Mouse (Mus musculus) testis, postnatal 10 days (tissue): Measurements from ENCODE around the gene Olfr555.
A peak's percentile ranks its signal among the peaks of the same experiment; 100 is the strongest.
"Not testable (repeated sequence)": the region's sequence is repeated elsewhere in the genome, so short reads cannot be mapped to it uniquely, and the experiment has no call there.

Experiments
- DNase-seq: peaks from one replicate; pipeline ENCODE4 v3.0.0; 2021; ENCODE audit warnings: low spot score

The Olfr555 gene

DNA sequence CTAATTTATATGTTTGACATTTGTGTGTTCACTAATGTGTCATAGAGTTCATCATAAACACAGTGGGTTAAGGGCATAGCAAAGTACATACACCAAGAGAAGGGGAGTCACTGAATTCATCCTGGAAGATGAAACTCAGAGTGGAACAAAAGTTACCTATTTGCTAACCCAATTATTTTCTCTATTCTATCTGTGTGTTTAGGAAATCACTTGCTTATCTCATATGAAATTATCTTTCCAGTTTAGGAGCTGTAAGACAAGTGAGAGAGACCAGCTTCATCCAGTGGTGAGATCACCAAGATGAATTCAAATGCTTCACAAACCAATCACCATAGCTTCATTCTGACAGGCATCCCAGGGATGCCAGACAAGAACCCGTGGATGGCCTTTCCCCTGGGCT is at the start of gene Olfr555:
Gene Olfr555 (plus strand): TSS at position 301 of the 400 bp plus-strand sequence.
- no peak for DNase-seq

DNA sequence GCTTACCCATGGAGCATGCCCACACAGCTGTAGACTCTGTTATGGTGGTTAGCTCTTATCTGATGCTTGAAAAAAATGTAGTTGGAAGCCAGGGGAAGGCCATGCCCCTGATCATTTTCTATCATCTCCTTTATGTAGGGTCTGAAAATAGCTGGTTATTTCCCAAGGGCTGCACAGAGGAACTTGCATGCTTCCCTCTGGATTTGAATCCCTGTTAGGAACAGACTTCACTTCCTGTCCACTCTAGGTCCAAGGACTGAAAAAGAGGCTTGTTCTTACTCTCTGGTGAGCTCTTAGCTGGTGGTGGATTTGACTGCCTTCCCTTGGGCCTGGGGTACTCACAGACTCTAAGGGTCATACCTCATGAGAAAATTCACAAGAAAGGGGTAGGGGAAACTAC is 40.5 kb upstream of the Olfr555 start, which contains the start of gene Olfr553:
Gene Olfr553 (minus strand): TSS at position 101 of the 400 bp plus-strand sequence.
- no peak for DNase-seq

DNA sequence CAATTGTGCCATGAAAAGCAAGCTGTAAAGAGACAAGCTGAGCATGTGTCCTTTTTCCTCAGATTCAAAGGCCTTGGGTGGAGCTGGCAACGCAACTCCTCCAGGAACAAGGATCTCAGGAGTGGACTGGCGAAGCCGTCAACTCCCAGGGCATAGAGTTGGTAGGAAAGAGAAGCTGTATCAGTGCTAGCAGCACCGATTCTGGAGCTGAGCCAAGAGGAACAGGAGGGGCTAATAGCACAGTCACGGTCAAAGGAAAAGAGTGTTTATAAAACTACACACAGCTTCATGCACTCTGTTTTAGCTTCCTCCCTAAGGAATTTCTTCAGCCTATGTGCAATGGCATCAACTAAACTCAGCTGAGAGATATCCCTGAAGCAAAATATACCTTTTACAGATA is 39.0 kb upstream of the Olfr555 start:
- DNase-seq, result no peak

DNA sequence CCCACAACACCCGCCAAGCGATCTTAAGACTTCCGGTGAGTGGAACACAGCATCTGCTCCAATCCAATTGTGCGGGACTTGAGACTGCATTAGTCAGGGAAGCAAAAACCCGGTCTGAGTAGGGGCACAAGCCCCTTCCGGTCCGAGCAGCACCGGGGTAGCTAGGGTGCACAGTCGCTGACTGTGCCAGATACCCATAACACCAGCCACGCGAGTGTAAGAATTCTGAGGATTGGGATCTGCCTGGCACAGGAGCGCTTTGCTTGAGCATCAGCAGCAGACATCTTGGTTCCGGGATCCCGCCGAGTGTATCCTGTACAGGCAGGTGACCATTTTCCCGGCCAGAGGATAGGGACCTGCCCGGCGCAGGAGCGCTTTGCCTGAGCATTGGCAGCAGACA is 38.3 kb upstream of the Olfr555 start:
- DNase-seq, result not testable (repeated sequence)

DNA sequence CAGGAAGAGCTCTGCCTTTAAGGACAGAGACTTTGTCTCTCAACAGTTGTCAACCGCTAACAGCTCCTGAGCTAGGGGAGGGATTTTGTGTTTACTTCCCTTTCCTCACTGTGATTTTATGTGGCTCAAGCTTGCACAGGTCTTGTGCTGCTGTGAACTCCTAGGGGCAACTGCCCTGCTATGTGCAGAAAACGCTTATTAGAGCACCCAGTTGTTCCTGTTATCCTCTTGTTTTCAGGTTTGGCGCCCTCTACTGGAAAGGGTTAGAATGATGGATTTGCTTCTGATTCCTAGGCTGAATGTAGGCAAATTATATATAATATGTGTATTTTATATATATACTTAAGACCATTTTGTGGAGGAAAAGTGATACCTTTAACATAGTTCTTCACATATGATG is 22.0 kb upstream of the Olfr555 start:
- DNase-seq, result peak; percentile 49

DNA sequence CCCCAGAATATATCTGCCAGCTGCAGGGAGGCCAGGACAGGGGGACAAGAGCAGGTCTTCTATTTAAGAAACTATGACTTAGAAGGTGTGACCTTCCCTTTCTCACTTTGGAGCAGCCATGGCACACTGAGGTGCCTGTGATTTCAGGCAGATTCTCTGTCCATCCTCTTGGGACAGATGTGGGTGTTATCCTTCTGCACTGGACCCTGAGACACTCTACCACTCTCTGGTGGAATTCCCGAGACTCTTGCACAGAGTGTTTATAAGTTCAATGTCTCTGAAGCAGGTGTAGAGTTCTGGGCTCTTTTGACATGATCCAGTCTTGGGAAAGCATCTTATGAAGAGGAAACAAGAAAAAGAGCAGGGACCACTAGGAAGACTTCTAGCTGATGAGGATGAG is 20.5 kb upstream of the Olfr555 start, which contains the start of gene Olfr554:
Gene Olfr554 (plus strand): TSS at position 301 of the 400 bp plus-strand sequence.
- no peak for DNase-seq

DNA sequence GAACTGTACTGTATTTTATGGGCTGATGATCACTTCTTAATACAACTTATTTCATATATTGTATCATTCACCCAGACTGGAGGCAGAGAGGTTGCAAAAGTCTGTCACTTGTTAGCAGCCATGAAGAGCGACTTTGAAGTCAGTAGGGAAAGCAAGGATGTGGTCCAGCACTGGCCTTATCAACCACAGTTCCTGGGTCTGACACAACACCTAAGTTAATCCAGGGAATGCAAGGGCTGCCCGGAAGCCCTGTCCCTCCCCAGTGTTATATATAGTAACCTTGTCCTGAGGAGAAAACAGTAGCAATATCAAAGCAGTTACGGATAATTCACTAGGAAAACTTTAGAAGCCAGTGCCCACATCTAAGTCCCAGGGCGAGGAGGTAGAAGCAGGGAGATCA is 13.7 kb upstream of the Olfr555 start:
- not testable (repeated sequence) for DNase-seq

DNA sequence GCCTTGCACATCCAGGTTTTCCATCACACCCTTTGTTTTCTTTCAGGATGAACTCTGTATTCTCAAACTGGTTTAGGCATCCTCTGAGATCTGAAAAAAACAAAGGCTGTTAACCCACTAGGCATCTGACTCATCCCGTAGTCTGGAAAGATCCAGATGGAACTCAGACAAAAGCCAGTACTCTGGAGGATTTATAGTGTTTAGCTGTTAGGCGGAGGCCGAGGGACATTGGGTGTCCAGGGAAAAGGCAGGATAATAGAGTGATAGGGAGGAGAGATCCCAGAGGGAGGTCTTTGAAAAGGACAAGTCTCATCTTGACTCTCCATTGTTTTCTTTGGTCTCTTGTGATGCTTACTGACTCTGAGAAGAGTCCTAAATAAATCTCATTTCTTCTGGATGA is 6.0 kb downstream of the Olfr555 start, which contains the start of gene Olfr556:
Gene Olfr556 (plus strand): TSS at position 301 of the 400 bp plus-strand sequence.
- DNase-seq, result no peak

DNA sequence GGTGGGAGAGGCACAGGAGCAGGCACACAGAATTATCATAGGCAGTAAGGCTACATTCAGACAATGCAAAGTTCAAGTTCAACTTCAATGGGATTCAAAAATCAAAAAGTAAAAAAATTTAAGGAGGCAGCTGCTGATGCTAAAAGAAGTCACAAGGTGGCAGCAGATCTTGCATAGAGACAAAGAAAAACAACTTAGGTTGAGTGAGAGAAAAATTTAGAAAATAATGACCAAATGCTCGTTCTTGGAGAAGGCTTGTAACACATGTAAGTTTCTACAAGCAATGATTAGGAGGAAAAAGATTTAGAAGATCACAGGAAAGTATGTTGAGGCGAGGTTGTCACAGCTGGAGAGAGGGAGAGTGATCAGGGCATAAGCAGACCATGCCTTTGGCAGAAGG is 6.8 kb downstream of the Olfr555 start:
- no peak for DNase-seq

DNA sequence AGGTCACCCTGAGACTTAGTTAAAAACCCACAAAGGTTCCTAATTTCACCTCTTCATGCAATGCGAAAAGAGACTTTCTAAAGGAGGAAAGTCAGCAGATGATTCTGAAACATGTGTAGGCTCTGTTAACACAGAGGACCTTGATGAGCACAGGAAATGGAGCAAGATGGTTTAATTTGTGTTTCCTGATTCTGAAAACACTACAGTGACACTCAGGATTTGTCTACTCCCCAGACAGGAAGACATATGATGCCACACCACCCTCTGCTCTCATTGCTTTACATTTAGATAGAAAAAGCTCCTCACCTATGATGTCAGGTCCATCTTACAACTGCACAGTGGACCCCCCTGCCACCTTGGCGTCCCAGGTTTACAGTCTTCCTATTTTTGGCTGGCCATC is 17.6 kb downstream of the Olfr555 start:
- no peak for DNase-seq

DNA sequence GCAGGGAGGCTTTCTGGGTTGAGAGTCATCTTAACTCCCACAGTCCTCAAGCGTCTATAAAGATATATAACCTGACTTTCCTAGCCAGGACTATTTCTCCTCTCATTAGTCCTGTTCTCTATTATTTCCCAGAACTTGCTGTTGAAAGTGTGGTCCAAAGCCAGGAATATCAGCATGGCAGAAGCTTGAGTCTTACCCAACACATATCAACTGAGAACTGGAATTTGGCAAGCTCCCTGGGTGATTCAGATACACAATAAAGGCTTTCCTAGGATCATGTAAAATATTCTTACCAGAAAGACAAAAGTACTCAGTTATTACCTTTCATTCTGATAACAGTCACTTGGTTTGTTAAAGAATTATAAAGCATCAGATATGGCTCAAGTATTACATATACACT is 23.3 kb downstream of the Olfr555 start:
- DNase-seq, result no peak

DNA sequence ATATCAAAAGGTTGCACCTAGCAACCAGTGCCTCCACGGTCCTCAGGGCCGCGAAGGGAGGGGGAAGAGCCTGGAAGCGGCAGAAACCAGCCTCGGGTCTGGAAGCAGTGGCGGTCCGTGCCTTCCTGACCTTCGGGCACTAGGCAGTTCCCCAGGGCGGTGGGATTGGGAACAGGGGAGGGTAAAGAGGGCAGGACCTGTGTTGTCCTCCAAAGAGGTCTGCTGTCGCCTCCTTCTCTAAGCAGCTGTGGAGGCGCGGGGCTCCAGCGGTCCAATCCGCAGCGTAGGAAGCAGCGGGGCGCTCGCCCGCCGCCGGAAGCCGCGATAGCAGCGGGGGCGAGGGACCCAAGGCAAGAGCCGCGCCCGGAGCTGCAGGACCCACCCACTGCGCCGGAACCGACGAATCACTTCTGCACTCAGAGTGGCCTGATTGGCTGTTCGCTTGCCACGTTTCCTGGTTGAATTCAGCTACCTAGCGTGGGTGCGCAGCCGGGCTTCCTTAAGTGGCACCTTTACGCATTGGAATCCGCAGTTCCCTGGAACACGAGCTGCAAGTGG is 28.4 kb downstream of the Olfr555 start, which contains the start of gene Trim68:
Gene Trim68 (minus strand): TSS at position 384 of the 558 bp plus-strand sequence.
- DNase-seq, result peak; percentile 88

DNA sequence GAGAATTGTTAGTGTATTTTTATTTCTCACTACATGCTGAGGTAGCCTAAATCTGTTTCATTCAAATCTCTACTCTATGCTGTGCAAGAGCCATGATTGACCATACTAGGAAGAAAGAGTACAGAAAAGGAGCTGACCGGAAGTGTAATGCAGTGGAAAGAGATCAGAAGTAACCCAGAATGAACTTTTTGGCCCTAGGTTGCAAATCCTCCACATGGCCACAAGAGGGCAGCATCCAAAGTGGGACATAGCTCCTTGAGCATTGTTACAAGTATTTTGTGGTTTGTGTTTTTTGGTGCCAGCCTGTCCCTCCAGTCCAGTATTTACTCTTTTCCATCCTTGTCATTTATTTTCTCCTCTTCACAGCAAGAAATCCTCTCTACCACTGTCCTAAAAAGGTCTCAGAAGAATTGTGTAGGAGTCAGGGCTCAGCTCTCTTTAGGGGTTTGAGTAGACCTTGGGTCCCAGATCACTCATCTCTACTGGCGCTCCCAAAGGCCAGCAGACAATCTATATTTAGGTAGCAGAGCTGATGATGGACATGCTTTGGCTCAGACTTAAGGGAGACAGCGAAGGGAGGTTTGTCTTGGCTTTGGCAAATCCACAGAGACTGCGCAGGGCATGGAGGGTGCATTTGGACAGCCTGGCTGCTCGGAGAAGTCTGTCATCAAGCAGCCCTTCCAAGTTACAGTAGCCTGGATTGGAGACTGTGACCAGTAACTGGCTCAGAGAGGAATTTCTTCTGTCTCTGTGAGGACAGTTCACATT is 36.9 kb downstream of the Olfr555 start, which contains the start of gene Olfr557:
Gene Olfr557 (plus strand): TSS at position 553 of the 768 bp plus-strand sequence.
- DNase-seq, result peak; percentile 60

DNA sequence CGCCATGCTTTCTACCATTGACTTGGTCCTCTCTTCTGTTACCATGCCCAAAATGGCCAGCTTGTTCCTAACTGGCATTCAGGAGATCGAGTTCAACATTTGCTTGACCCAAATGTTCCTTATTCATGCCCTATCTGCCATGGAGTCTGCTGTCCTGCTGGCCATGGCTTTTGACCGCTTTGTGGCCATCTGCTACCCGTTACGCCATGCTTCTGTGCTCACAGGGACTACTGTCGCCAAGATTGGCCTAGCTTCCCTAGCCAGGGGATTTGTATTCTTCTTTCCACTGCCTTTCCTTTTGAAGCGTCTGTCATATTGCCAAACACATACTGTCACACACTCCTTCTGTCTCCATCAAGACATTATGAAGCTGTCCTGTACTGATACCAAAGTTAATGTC is 39.8 kb downstream of the Olfr555 start:
- no peak for DNase-seq

DNA sequence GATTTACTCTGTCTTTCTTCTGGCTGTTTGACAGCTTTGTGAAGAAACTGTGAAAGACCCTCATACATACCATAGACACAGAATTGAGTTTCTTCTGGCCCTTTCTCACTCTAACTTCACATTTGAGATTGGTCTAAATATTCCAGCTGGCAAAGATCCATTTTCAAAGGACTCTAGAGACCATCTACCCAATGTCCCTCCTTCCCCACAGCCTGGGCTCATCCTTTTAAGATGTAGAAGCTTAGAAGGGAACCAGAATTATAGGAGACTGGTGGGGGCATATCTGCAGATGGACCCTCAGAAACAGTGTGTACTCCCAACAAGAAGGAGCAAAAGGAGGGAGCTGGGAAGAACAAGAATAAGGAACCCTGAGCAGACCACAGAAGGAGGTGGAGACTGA is 43.3 kb downstream of the Olfr555 start, which contains the start of gene Olfr558:
Gene Olfr558 (plus strand): TSS at position 301 of the 400 bp plus-strand sequence.
- no peak for DNase-seq
